Mouse (Mus musculus): Measurements from ENCODE around the gene Sec14l4.
"Not testable (repeated sequence)": the region's sequence is repeated elsewhere in the genome, so short reads cannot be mapped to it uniquely, and the experiment has no call there.

Sec14l4 gene

GRCm38 (mm10) chr11:4031126-4031941 is at the start of gene Sec14l4:
TSS of gene Sec14l4 (plus strand) at chr11:4031462.
- DNase-seq (ENCODE audit: low spot score) = no peak

GRCm38 (mm10) chr11:3981536-3981935 is 49.7 kb upstream of the Sec14l4 start:
- DNase-seq (ENCODE audit: low spot score) = no peak

GRCm38 (mm10) chr11:3982275-3983209 is 48.7 kb upstream of the Sec14l4 start:
- no peak for DNase-seq (ENCODE audit: low spot score)

GRCm38 (mm10) chr11:3983291-3983862 is 47.9 kb upstream of the Sec14l4 start, which contains the start of gene Gal3st1:
TSS of gene Gal3st1 (plus strand) at chr11:3983636.
- DNase-seq (ENCODE audit: low spot score) = no peak

- no peak for DNase-seq (ENCODE audit: low spot score)
Observed at GRCm38 (mm10) chr11:3983863-3984745, 47.2 kb upstream of the Sec14l4 start.

- no peak for DNase-seq (ENCODE audit: low spot score)
Observed at GRCm38 (mm10) chr11:3989748-3990147, 41.5 kb upstream of the Sec14l4 start.

GRCm38 (mm10) chr11:3993132-3993531 is 38.1 kb upstream of the Sec14l4 start:
- no peak for DNase-seq (ENCODE audit: low spot score)

GRCm38 (mm10) chr11:3993914-3994313 is 37.3 kb upstream of the Sec14l4 start:
- DNase-seq (ENCODE audit: low spot score) = no peak

- DNase-seq (ENCODE audit: low spot score) = no peak
Observed at GRCm38 (mm10) chr11:3995511-3995910, 35.8 kb upstream of the Sec14l4 start.

- no peak for DNase-seq (ENCODE audit: low spot score)
Observed at GRCm38 (mm10) chr11:3996840-3997239, 34.4 kb upstream of the Sec14l4 start.

- no peak for DNase-seq (ENCODE audit: low spot score)
Observed at GRCm38 (mm10) chr11:3997978-3998720, 33.1 kb upstream of the Sec14l4 start.

- DNase-seq (ENCODE audit: low spot score) = no peak
Observed at GRCm38 (mm10) chr11:3999547-3999946, 31.7 kb upstream of the Sec14l4 start.

GRCm38 (mm10) chr11:4001603-4002002 is 29.7 kb upstream of the Sec14l4 start:
- peak; percentile 37 for DNase-seq (ENCODE audit: low spot score)

GRCm38 (mm10) chr11:4005220-4005805 is 25.9 kb upstream of the Sec14l4 start:
- DNase-seq (ENCODE audit: low spot score) = no peak

- no peak for DNase-seq (ENCODE audit: low spot score)
Observed at GRCm38 (mm10) chr11:4006462-4006861, 24.8 kb upstream of the Sec14l4 start.

GRCm38 (mm10) chr11:4012616-4013015 is 18.6 kb upstream of the Sec14l4 start:
- DNase-seq (ENCODE audit: low spot score) = no peak

GRCm38 (mm10) chr11:4015796-4016195 is 15.5 kb upstream of the Sec14l4 start:
- not testable (repeated sequence) for DNase-seq (ENCODE audit: low spot score)

GRCm38 (mm10) chr11:4022111-4022510 is 9.2 kb upstream of the Sec14l4 start:
- DNase-seq (ENCODE audit: low spot score) = not testable (repeated sequence)

- no peak for DNase-seq (ENCODE audit: low spot score)
Observed at GRCm38 (mm10) chr11:4023321-4023720, 7.9 kb upstream of the Sec14l4 start.

- no peak for DNase-seq (ENCODE audit: low spot score)
Observed at GRCm38 (mm10) chr11:4027066-4027465, 4.2 kb upstream of the Sec14l4 start.

All from c-Kit-positive CD71-positive TER-119-positive erythroid progenitor cells, embryonic 14.5 days (primary cell).